Mouse (Mus musculus) heart, postnatal 14 days (tissue): Measurements from ENCODE around the gene Cad. TPM values are rescaled to one million over a fixed set of nuclear protein-coding genes. Genes with fewer than 3 reads are reported as not detected.

Experiments
- DNase-seq, 2 experiments: peaks; one replicate each; pipeline ENCODE4 v3.0.0; 2021 to 2022
- intact Hi-C: fragments of 180-260 bp; cut with DNase I; formaldehyde crosslinking; loops from one replicate; pipeline ENCODE4 v1.15.1; 2025
- total RNA-seq, 2 experiments: library from RNA; stranded (reverse); gene quantifications; 2 replicates each; pipeline ENCODE4 v1.2.3; 2021

Gene Cad
- total RNA-seq, 2 experiments from 2014 or later = 13.5 to 14.8 TPM

- no peak for DNase-seq
- intact Hi-C loops = no loop called here
Measured at GRCm38 (mm10) chr5:31095711-31096480, 41.3 kb downstream of the Cad start.

GRCm38 (mm10) chr5:31105814-31106335, 51.3 kb downstream of the Cad start, which contains the start of gene Dnajc5g:
Gene Dnajc5g (plus strand): TSS chr5:31106285.
- intact Hi-C loops = loop anchor here (5.0 kb wide), 1 partner anchor 54 kb away; the partner anchor contains the start of gene Cad
- DNase-seq = no peak

DNA sequence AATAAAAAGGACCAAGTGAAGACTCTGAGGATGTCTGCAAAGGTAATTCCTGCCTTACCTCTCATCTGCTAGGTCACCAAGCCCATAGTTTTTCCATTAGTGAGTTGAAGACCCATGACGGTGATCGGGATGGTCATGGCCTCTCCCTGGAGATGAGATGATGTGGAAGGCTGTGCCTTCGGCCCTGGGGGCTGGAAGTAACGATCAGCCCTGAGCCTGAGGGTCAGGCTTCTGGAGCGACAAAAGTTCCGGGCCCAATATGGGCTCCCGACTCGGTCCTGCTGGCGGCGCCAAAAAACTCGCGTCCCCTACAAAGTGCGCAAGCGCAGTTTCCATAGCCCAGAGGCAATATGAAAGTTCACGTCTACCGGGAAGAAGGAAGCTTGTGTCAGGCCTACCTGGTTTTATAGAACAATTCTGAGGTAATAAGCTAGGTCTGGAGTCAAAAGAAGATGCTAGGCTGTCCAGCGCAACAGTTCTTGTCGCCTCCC, 53.5 kb downstream of the Cad start, which contains the start of gene Slc30a3:
Gene Slc30a3 (minus strand): TSS at position 238 of the 491 bp plus-strand sequence.
- DNase-seq = no peak
- intact Hi-C loops = loop anchor here (5.0 kb wide), 1 partner anchor 56 kb away; the partner anchor contains the start of gene Cad

- no peak for DNase-seq
- intact Hi-C loops = loop anchor here (2.0 kb wide), 1 partner anchor 30 kb away; no protein-coding TSS in a partner anchor
Measured at GRCm38 (mm10) chr5:31110781-31111180, 56.2 kb downstream of the Cad start.

DNA sequence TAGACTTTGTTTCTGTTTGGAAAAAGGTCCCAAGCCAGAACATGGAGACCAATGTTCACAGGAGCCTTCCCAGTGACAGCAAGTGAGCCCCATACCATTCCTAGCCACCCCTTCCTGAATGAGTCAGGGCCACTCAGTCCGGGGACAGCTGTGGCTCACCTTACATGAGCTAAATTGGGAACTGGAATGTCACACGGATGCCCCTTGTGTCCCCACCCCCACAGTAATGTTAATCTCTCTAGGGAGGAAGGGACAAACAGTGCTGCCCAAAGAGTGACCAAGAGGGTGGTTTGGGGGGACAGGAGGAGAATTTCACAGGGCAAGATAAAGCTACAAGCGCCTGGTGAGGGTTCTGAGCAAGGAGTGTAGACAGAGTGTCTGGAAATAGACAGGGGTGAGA, 61.8 kb downstream of the Cad start, which contains the start of gene Trim54:
Gene Trim54 (plus strand): TSS at position 359 of the 400 bp plus-strand sequence.
- peak; percentile 18 to 40 for DNase-seq
- intact Hi-C loops = no loop called here

DNA sequence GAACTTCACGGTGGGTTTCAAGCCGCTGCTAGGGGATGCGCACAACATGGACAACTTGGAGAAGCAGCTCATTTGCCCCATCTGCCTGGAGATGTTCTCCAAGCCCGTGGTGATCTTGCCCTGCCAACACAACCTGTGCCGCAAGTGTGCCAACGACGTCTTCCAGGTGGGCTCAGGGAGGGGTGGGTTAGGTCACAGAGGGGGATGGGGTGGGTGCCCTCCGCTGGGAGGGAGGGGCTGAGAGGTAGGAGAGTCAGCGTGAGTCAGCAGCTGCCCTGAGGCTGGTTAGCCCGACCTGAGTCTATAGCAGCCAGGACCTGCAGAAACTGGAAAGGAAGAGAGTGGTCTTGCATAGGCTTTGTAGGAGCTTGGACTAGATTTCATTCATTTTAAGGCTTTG, 62.3 kb downstream of the Cad start:
- intact Hi-C loops = no loop called here
- peak in 1 of 2 experiments; percentile 15 for DNase-seq

- intact Hi-C loops = no loop called here
- DNase-seq = no peak
Measured at GRCm38 (mm10) chr5:31121111-31121510, 66.5 kb downstream of the Cad start.

- no peak for DNase-seq
- intact Hi-C loops = no loop called here
Measured at GRCm38 (mm10) chr5:31123481-31123880, 68.9 kb downstream of the Cad start.

DNA sequence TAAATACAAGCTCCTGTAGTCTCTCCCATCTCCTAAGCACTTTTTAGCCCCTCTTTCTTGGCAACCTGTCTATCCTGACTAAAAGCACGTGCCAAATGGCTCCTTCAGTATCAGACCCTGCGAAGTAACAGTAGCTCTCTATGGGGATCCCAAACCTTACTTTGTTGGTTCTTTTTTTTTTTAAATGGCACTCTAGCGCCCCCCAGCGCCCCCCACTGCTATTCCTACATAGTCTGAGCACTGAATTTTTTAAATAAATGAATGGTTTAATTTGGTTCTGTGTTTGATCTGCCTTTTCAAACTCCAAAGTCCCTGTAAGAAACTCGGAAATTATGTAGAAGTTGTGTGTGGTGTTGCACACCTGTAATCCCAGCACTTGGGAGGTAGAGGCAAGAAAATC, 71.5 kb downstream of the Cad start:
- intact Hi-C loops = no loop called here
- DNase-seq = no peak

Other genes with a start within 250 kb of the Cad start
- 10 to 100 TPM; 28.1 to 33.1 TPM for gene Mapre3, start 240.1 kb upstream of the Cad start, total RNA-seq
- 10 to 100 TPM; 35.8 to 41.1 TPM for gene Tmem214, start 186.8 kb upstream of the Cad start, total RNA-seq
- gene Agbl5, start 166.1 kb upstream of the Cad start, total RNA-seq = 1 to 10 TPM; 5.9 to 8.3 TPM
- 100 to 1,000 TPM; 145 to 146 TPM for gene Ost4, start 147.0 kb upstream of the Cad start, total RNA-seq
- 10 to 100 TPM; 38.9 to 46.9 TPM for gene Emilin1, start 141.4 kb upstream of the Cad start, total RNA-seq
- 10 to 100 TPM; 15.4 TPM for gene Khk, start 133.3 kb upstream of the Cad start, total RNA-seq
- gene Cgref1, start 109.2 kb upstream of the Cad start, total RNA-seq = under 1 TPM; 0.39 to 0.45 TPM
- gene Preb, start 94.4 kb upstream of the Cad start, total RNA-seq = 10 to 100 TPM; 74.1 to 79.3 TPM
- gene Tcf23, start 86.1 kb upstream of the Cad start, total RNA-seq = under 1 TPM; 0.51 to 0.55 TPM
- gene Atraid, start 6.5 kb upstream of the Cad start, total RNA-seq = 10 to 100 TPM; 51.4 to 51.8 TPM
- 1 to 10 TPM; 6.6 to 7.6 TPM for gene Slc5a6, start 5.9 kb upstream of the Cad start, total RNA-seq
- not detected for gene Dnajc5g, start 51.5 kb downstream of the Cad start, total RNA-seq
- gene Slc30a3, start 53.5 kb downstream of the Cad start, total RNA-seq = under 1 TPM in 1 of 2 experiments, not detected in 1; 0.27 TPM
- gene Trim54, start 61.9 kb downstream of the Cad start, total RNA-seq = 100 to 1,000 TPM; 102 to 129 TPM
- gene Ucn, start 84.0 kb downstream of the Cad start, total RNA-seq = not detected
- gene Mpv17, start 99.5 kb downstream of the Cad start, total RNA-seq = 10 to 100 TPM; 55.1 to 56.0 TPM
- under 1 TPM; 0.56 to 0.93 TPM for gene Gm29609, start 125.1 kb downstream of the Cad start, total RNA-seq
- 10 to 100 TPM; 31.9 to 34.5 TPM for gene Gtf3c2, start 125.4 kb downstream of the Cad start, total RNA-seq
- gene Snx17, start 138.4 kb downstream of the Cad start, total RNA-seq = 10 to 100 TPM; 66.3 to 67.8 TPM
- 10 to 100 TPM; 48.4 to 62.3 TPM for gene Eif2b4, start 138.7 kb downstream of the Cad start, total RNA-seq
- 10 to 100 TPM in 1 of 2 experiments, 1 to 10 TPM in 1; 9.9 to 10.6 TPM for gene Zfp513, start 147.5 kb downstream of the Cad start, total RNA-seq
- 10 to 100 TPM; 56.5 to 66.1 TPM for gene Ppm1g, start 165.9 kb downstream of the Cad start, total RNA-seq
- 10 to 100 TPM; 73.1 to 75.0 TPM for gene Nrbp1, start 186.1 kb downstream of the Cad start, total RNA-seq
- not detected for gene Gm9970, start 186.5 kb downstream of the Cad start, total RNA-seq
- 1 to 10 TPM; 2.8 to 3.2 TPM for gene Krtcap3, start 196.9 kb downstream of the Cad start, total RNA-seq
- gene Ift172, start 236.3 kb downstream of the Cad start, total RNA-seq = 10 to 100 TPM; 37.2 to 42.3 TPM
- gene Fndc4, start 241.3 kb downstream of the Cad start, total RNA-seq = 1 to 10 TPM; 2.4 to 5.0 TPM
- gene Gckr, start 242.7 kb downstream of the Cad start, total RNA-seq = not detected